Mouse (Mus musculus) stomach, postnatal 0 days (tissue): ENCODE data around the gene Mex3d. TPM values are rescaled to one million over a fixed set of nuclear protein-coding genes. Genes with fewer than 3 reads are reported as not detected.
A peak's percentile ranks its signal among the peaks of the same experiment; 100 is the strongest.

Experiments
- ATAC-seq: fragments of 200-750 bp; cut with Nextera tagmentation; 2 replicates; pipeline ENCODE4 v1.8.0; 2017; ENCODE audit not compliant: low FRiP score, low TSS enrichment
- DNase-seq: peaks from one replicate; pipeline ENCODE4 v3.0.0-alpha.2; 2016; ENCODE audit warnings: low spot score
- H3K27ac ChIP-seq: fragments of 300-500 bp; sonication (generic); replicated peaks from 2 replicates; pipeline ENCODE4 v1.5.1; 2014; ENCODE audit warnings: mild to moderate bottlenecking, control low read depth
- H3K27me3 ChIP-seq: fragments of 300-500 bp; sonication (generic); 2 replicates; pipeline ENCODE4 v1.6.1; 2014; ENCODE audit warnings: low read length; ENCODE audit not compliant: control insufficient read depth, insufficient read depth
- H3K36me3 ChIP-seq: fragments of 300-500 bp; sonication (generic); 2 replicates; pipeline ENCODE4 v1.6.1; 2014; ENCODE audit warnings: low read length, mixed read lengths; ENCODE audit not compliant: control insufficient read depth, insufficient read depth
- H3K4me1 ChIP-seq: fragments of 300-500 bp; sonication (generic); replicated peaks from 2 replicates; pipeline ENCODE4 v1.6.1; 2014; ENCODE audit warnings: antibody characterized with exemption; ENCODE audit not compliant: control insufficient read depth, insufficient read depth
- H3K4me2 ChIP-seq: fragments of 300-500 bp; sonication (generic); replicated peaks from 2 replicates; pipeline ENCODE4 v1.6.1; 2014; ENCODE audit warnings: low read depth, mild to moderate bottlenecking, control low read depth, moderate library complexity
- H3K4me3 ChIP-seq: fragments of 300-500 bp; sonication (generic); 2 replicates; pipeline ENCODE4 v1.5.1; 2014; ENCODE audit warnings: low read depth, low read length, control low read depth
- H3K9ac ChIP-seq: fragments of 300-500 bp; sonication (generic); 2 replicates; pipeline ENCODE4 v1.6.1; 2014; ENCODE audit warnings: mild to moderate bottlenecking, low read length, control low read depth, mixed read lengths
- H3K9me3 ChIP-seq: fragments of 300-500 bp; sonication (generic); 2 replicates; pipeline ENCODE4 v1.6.1; 2016; ENCODE audit warnings: low read length; ENCODE audit not compliant: control insufficient read depth
- CTCF ChIP-seq: IDR thresholded peaks from 2 replicates; pipeline ENCODE4 v1.5.1; 2016; ENCODE audit warnings: antibody characterized with exemption, low read depth, mild to moderate bottlenecking, moderate library complexity
- EP300 ChIP-seq: optimal IDR thresholded peaks from 2 replicates; pipeline ENCODE3; 2016; ENCODE audit warnings: antibody characterized with exemption
- WGBS: fragments of 180-500 bp; shearing (Covaris S2); extraction: QIAGEN DNeasy Blood & Tissue Kit; methylation state at CpG from one replicate; pipeline ENCODE4 v1.1.7; 2014; 5-methylcytosine and 5-hydroxymethylcytosine counted together
- polyA plus RNA-seq: library from polyadenylated mRNA; unstranded; fragments of >200 nt; fragmentation: Nextera tagmentation; extraction: Ambion mirVana; gene quantifications from 2 replicates; pipeline ENCODE4 v1.2.1, GENCODE M21; 2015

Gene Mex3d
- polyA plus RNA-seq, 1 experiment from 2014 or later, result 4.1 TPM

DNA sequence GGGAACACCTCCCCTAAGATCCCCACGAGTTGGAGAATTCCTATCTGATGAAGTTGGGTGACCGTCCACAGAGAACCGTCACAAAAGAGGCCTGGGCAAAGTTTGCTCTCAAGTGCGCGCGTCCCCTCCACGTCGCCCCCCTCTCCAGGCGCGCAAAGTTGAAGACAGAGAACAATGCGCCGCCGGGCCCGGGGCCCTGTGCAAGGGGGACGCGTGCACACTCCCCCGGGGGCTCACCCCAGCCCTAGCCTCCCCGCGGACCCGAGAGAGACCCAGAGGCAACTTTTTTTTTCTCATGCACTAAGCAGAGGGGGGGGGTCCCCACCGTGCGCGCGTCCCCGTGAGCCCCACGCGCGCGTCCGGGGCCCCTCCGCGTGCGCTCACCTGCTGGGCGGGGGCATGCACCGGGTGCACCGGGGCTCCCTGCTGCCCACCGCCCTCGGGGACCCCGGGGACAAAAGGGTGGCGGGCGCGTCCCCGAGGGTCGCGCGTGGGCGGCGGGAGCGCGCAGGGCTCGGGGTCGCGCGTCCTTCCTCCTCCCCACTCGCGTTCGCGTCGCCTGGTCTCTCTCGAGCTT is 45.6 kb upstream of the Mex3d start:
- no peak for TF ChIP-seq EP300
- TF ChIP-seq CTCF, result no peak
- Histone ChIP-seq H3K27ac (peak overlapping the region; percentile 84), H3K4me1 (peaks cover 6% of the 10 kb centered on the region; the same call in 1 of the 2 replicates), H3K27me3 (no peaks in the 10 kb centered on the region), H3K9ac (peak overlapping the region; percentile 95), H3K4me3 (peak overlapping the region; percentile 99), H3K9me3 (no peaks in the 10 kb centered on the region), H3K4me2 (peak overlapping the region; percentile 83), H3K36me3 (peaks cover 11% of the 10 kb centered on the region; the same call in 1 of the 2 replicates)
- DNase-seq, result peak; percentile 56
- WGBS, result 0% methylated on average over 45 of the region's 60 CpGs
- no peak for ATAC-seq

DNA sequence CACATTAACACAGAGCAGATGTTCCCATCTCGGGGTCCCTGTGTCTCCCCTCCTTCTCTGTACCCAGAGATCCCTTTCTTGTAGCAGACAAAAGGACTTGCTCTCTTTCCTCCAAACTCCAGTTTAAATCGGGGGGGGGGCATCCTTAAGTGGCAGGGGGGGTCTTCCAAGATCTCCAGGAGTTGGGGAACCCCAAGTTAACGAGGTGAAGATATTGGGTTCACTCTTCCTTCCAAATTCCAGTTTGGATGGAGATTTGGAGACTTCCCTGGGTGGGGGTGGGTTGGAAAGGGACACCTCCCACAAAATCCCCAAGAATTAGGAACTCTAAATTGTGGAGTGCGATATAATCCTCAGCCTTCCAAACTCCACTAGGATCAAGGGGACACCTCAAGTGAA is 44.9 kb upstream of the Mex3d start:
- Histone ChIP-seq H3K36me3 (peaks cover 16% of the 10 kb centered on the region), H3K9ac (peak overlapping the region; percentile 95), H3K4me2 (peak overlapping the region; percentile 83), H3K4me3 (peak overlapping the region; percentile 99), H3K9me3 (no peaks in the 10 kb centered on the region), H3K27ac (peak overlapping the region; percentile 84; the same call in 1 of the 2 replicates), H3K4me1 (peaks cover 6% of the 10 kb centered on the region; the same call in 1 of the 2 replicates), H3K27me3 (no peaks in the 10 kb centered on the region)
- TF ChIP-seq CTCF, result no peak
- TF ChIP-seq EP300, result no peak
- DNase-seq, result no peak
- ATAC-seq, result no peak
- 3% methylated on average over 4 of the region's 4 CpGs for WGBS

DNA sequence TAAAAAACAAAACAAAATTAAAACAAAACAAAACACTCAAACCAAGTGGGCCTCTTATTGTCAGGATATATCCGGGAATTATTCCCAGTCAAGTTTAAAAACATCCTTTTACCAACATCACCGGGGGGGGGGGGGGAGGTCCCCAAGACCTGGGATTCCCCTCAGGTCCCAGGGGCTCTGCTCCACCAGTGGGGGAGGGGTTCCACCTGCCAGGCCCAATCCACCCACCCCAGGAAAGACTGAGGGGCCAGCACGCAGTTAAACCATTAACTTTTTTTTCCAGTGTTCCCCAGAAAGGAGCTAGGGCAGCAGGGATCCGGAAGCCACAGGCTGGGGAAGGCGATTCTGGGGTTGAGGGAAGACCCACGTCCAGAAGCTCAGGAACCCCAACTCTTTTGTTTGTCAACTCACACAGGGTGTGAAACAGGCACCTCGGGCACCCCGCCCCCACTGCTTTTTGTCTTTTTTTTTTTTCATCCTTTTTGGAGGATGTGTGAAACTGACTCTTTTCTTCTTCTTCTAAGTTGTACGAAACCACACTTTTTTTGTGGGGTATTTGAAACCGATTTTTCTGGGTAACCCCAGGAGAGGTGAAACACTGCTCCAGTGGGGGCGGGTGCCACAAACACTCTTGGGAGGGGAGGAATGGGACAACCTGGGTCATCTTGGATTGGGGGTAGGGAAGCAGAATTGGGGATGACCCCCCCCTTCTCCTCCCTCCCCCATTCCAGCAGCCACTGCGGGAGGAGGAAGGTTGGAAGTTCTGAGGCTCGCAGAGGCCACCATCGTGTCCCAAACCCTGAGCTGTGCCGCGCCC is 44.3 kb upstream of the Mex3d start:
- no peaks in the 10 kb centered on the region for H3K27me3 ChIP-seq
- no peaks in the 10 kb centered on the region for H3K9me3 ChIP-seq
- ATAC-seq (no peak), DNase-seq (no peak)
- TF ChIP-seq EP300 (no peak), CTCF (no peak)
- H3K4me1 ChIP-seq, result peaks cover 6% of the 10 kb centered on the region; the same call in 1 of the 2 replicates
- H3K4me3 ChIP-seq, result peak overlapping the region; percentile 99
- peak overlapping the region; percentile 83 for H3K4me2 ChIP-seq
- peak overlapping the region; percentile 95 for H3K9ac ChIP-seq
- H3K27ac ChIP-seq, result peak overlapping the region; percentile 49; the same call in 1 of the 2 replicates
- 11% methylated on average over 15 of the region's 16 CpGs for WGBS
- H3K36me3 ChIP-seq, result peaks cover 22% of the 10 kb centered on the region

DNA sequence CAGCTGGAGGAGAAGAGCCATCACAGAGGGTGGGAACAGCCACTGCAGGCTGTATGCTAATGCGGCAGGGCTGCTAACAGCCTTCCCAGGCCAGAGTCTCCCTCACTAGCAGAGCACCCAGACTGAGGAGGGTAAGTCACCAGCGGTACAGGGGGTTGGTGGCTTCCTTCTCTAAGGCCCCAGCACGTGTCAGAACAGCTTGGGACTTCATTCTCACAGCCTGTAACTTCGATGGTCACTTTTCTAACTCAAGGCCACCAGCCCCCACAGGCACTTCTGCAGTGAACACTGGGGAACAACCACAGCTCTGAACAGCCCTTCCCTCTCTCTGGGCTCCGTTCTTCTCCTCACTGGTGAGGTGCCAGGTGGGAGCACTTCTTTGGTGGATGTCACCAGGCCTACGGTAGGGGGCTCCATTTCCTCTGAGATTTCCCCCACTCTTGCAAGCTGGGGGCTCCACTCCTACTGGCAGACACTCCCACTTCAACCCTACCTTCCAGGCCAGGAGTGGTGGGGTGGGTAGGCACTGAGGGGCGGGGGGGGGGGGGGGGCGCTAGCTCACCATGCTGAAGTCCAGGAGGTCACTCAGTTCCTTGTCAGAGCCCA is 43.0 kb upstream of the Mex3d start:
- Histone ChIP-seq H3K27ac (no peak overlapping the region), H3K9ac (0 out of 2 replicates have a peak overlapping the region, but pooled peaks have one; percentile 8), H3K27me3 (no peaks in the 10 kb centered on the region), H3K4me3 (no peak overlapping the region), H3K4me2 (no peak overlapping the region), H3K9me3 (no peaks in the 10 kb centered on the region), H3K4me1 (peaks cover under 1% of the 10 kb centered on the region; the same call in 1 of the 2 replicates), H3K36me3 (peaks cover 32% of the 10 kb centered on the region)
- DNase-seq, result no peak
- TF ChIP-seq EP300 (no peak), CTCF (no peak)
- no peak for ATAC-seq
- WGBS, result 66% methylated on average over 7 of the region's 8 CpGs

DNA sequence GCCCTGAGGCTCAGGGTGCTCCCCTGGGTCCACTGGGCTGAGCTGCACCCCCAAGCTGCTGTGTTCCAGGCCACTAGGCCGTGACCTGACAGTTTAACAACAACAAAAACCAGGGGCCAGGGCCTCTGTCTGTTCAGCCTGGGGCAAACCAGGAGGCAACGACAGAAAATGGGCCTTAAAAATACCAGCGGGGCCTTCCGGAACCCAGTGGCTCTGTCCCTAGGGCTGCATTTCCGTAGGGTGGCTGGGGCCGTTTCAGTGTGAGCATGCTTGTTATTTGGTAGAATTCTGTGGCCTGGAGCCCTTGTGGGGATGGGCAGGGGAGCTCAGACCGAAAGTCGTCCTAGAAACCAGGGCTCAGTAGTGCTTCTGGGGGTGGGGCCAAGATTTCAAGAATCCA is 42.3 kb upstream of the Mex3d start:
- no peak for TF ChIP-seq CTCF
- TF ChIP-seq EP300, result no peak
- no peak for ATAC-seq
- 80% methylated on average over 8 of the region's 8 CpGs for WGBS
- Histone ChIP-seq H3K4me2 (no peak overlapping the region), H3K9ac (no peak overlapping the region), H3K27ac (no peak overlapping the region), H3K36me3 (peaks cover 38% of the 10 kb centered on the region), H3K4me3 (no peak overlapping the region), H3K27me3 (no peaks in the 10 kb centered on the region), H3K4me1 (no peaks in the 10 kb centered on the region; the same call in 1 of the 2 replicates), H3K9me3 (no peaks in the 10 kb centered on the region)
- DNase-seq, result no peak
